Mouse (Mus musculus): ENCODE results near the gene Stk36.

Gene Stk36

GRCm38 (mm10) chr1:74601267-74601962 lies at the start of gene Stk36, which contains the start of gene Rnf25:
TSS of gene Stk36 (plus strand) at chr1:74601445.
TSS of gene Rnf25 (minus strand) at chr1:74601397.
- DNase-seq (ENCODE audit: low spot score) = peak; percentile 84

- DNase-seq (ENCODE audit: low spot score) = no peak
These were observed 42.2 kb upstream of the Stk36 start for GRCm38 (mm10) chr1:74559061-74559460.

GRCm38 (mm10) chr1:74565834-74566233 lies 35.4 kb upstream of the Stk36 start:
- no peak for DNase-seq (ENCODE audit: low spot score)

- DNase-seq (ENCODE audit: low spot score) = no peak
These were observed 31.2 kb upstream of the Stk36 start for GRCm38 (mm10) chr1:74569739-74570719.

- no peak for DNase-seq (ENCODE audit: low spot score)
These were observed 18.6 kb upstream of the Stk36 start for GRCm38 (mm10) chr1:74582621-74583020.

- no peak for DNase-seq (ENCODE audit: low spot score)
These were observed 16.4 kb upstream of the Stk36 start for GRCm38 (mm10) chr1:74584616-74585398.

GRCm38 (mm10) chr1:74587233-74587772 lies 13.9 kb upstream of the Stk36 start:
- DNase-seq (ENCODE audit: low spot score) = no peak

- DNase-seq (ENCODE audit: low spot score) = peak; percentile 99
These were observed 13.3 kb upstream of the Stk36 start, which contains the start of the genes Zfp142 and Bcs1l for GRCm38 (mm10) chr1:74587773-74588445. TSS of gene Zfp142 (minus strand) at chr1:74588246. TSS of gene Bcs1l (plus strand) at chr1:74588289.

GRCm38 (mm10) chr1:74594434-74594833 lies 6.8 kb upstream of the Stk36 start:
- DNase-seq (ENCODE audit: low spot score) = no peak

GRCm38 (mm10) chr1:74600501-74601266 lies 561 bp upstream of the Stk36 start:
- no peak for DNase-seq (ENCODE audit: low spot score)

GRCm38 (mm10) chr1:74624183-74624582 lies 22.9 kb downstream of the Stk36 start:
- no peak for DNase-seq (ENCODE audit: low spot score)

GRCm38 (mm10) chr1:74626076-74626475 lies 24.8 kb downstream of the Stk36 start:
- DNase-seq (ENCODE audit: low spot score) = no peak

- no peak for DNase-seq (ENCODE audit: low spot score)
These were observed 26.8 kb downstream of the Stk36 start for GRCm38 (mm10) chr1:74628001-74628400.

GRCm38 (mm10) chr1:74632734-74633133 lies 31.5 kb downstream of the Stk36 start:
- DNase-seq (ENCODE audit: low spot score) = no peak

GRCm38 (mm10) chr1:74643524-74643923 lies 42.3 kb downstream of the Stk36 start:
- no peak for DNase-seq (ENCODE audit: low spot score)

GRCm38 (mm10) chr1:74643926-74644325 lies 42.7 kb downstream of the Stk36 start:
- DNase-seq (ENCODE audit: low spot score) = no peak

GRCm38 (mm10) chr1:74661448-74662195 lies 60.4 kb downstream of the Stk36 start, which contains the start of gene Ttll4:
TSS of gene Ttll4 (plus strand) at chr1:74661745.
- DNase-seq (ENCODE audit: low spot score) = peak; percentile 96

GRCm38 (mm10) chr1:74662253-74662865 lies 61.1 kb downstream of the Stk36 start:
- DNase-seq (ENCODE audit: low spot score) = no peak

GRCm38 (mm10) chr1:74665153-74665552 lies 63.9 kb downstream of the Stk36 start:
- DNase-seq (ENCODE audit: low spot score) = no peak

Measured in urinary bladder, postnatal 14 days (tissue).